Mouse (Mus musculus): ENCODE results near the gene Entr1. TPM values are rescaled to one million over a fixed set of nuclear protein-coding genes. Genes with fewer than 3 reads are reported as not detected.
A peak's percentile ranks its signal among the peaks of the same experiment; 100 is the strongest.

Entr1 gene
- polyA plus RNA-seq, 1 experiment from 2014 or later = 149 TPM

DNA sequence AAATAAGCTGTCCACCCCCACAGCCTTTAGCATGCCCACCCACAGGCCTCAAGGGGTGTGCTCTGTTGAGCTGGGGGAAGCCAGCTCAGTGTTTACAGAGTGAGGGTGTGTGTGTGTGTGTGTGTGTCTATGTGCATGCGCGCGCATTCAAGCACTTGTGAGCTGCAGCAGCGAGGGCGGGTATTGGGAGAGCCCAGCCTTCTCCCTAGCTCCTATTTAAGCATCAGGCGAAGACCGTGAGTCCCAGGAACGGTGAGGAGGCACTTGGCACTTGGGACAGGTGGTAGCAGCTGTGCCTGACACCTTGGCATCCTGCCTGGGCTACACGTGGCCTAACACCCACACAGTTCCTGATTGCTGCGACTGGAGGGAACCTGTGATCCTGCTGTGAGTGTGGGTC lies 47.1 kb downstream of the Entr1 start:
- 70% methylated on average over 10 of the region's 10 CpGs for WGBS
- H3K4me1 ChIP-seq (ENCODE audit: control insufficient read depth, insufficient read depth, low read length) = no peaks in the 10 kb centered on the region
- no peak overlapping the region for H3K27ac ChIP-seq (ENCODE audit: low read depth, low read length)
- no peak overlapping the region for H3K4me3 ChIP-seq (ENCODE audit: low read depth, low read length)
- H3K4me2 ChIP-seq (ENCODE audit: low read length) = no peak overlapping the region
- no peaks in the 10 kb centered on the region for H3K9me3 ChIP-seq (replicated peaks; ENCODE audit: control insufficient read depth, low read length)
- DNase-seq (ENCODE audit: low spot score) (peak; percentile 46), ATAC-seq (no peak)
- H3K9ac ChIP-seq (ENCODE audit: low read length) = no peak overlapping the region
- peaks cover 84% of the 10 kb centered on the region for H3K36me3 ChIP-seq (ENCODE audit: control insufficient read depth, insufficient read depth, low read length)
- no peaks in the 10 kb centered on the region for H3K27me3 ChIP-seq (replicated peaks; ENCODE audit: control insufficient read depth, insufficient read depth, low read length)

DNA sequence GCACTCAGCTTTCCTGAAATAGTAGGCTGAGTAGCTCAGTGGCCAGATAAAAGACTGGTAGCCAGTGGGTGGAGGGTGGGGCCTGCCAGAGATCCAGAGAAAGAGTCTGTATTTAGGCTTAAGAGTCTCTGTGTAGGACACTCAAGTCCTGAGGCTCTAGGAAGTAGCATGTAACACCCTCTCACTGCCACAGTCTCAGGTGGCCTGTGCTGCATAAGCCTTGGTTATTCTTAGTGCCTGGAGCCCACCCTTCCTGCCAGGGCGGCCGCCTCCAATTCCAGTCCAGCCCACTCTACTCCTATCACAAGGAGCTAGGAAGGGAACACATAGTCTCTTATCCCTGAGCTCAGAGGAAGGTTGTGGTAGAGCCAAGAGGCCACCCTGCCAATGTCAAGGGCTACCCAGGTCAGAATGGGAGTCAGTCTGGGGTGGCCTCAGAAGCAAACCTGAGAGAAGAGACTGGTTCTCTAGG lies 47.6 kb downstream of the Entr1 start:
- Histone ChIP-seq H3K4me1 (ENCODE audit: control insufficient read depth, insufficient read depth, low read length) (no peaks in the 10 kb centered on the region), H3K36me3 (ENCODE audit: control insufficient read depth, insufficient read depth, low read length) (peaks cover 79% of the 10 kb centered on the region), H3K27ac (ENCODE audit: low read depth, low read length) (no peak overlapping the region), H3K27me3 (replicated peaks; ENCODE audit: control insufficient read depth, insufficient read depth, low read length) (no peaks in the 10 kb centered on the region), H3K4me3 (ENCODE audit: low read depth, low read length) (no peak overlapping the region), H3K9me3 (replicated peaks; ENCODE audit: control insufficient read depth, low read length) (no peaks in the 10 kb centered on the region), H3K4me2 (ENCODE audit: low read length) (no peak overlapping the region), H3K9ac (ENCODE audit: low read length) (no peak overlapping the region)
- ATAC-seq (no peak), DNase-seq (ENCODE audit: low spot score) (no peak)
- WGBS = 90% methylated on average over 2 of the region's 2 CpGs

- H3K9me3 ChIP-seq (replicated peaks; ENCODE audit: control insufficient read depth, low read length) = no peaks in the 10 kb centered on the region
- no peak overlapping the region for H3K4me2 ChIP-seq (ENCODE audit: low read length)
- no peaks in the 10 kb centered on the region for H3K27me3 ChIP-seq (replicated peaks; ENCODE audit: control insufficient read depth, insufficient read depth, low read length)
- no peaks in the 10 kb centered on the region for H3K4me1 ChIP-seq (ENCODE audit: control insufficient read depth, insufficient read depth, low read length)
- H3K27ac ChIP-seq (ENCODE audit: low read depth, low read length) = no peak overlapping the region
- 87% methylated on average over 5 of the region's 5 CpGs for WGBS
- H3K4me3 ChIP-seq (ENCODE audit: low read depth, low read length) = no peak overlapping the region
- no peak overlapping the region for H3K9ac ChIP-seq (ENCODE audit: low read length)
- no peak for ATAC-seq
- peaks cover 55% of the 10 kb centered on the region for H3K36me3 ChIP-seq (ENCODE audit: control insufficient read depth, insufficient read depth, low read length)
- no peak for DNase-seq (ENCODE audit: low spot score)
Measured at GRCm38 (mm10) chr2:26339204-26339551, 49.9 kb downstream of the Entr1 start.

GRCm38 (mm10) chr2:26338302-26339203 lies 50.6 kb downstream of the Entr1 start:
- Histone ChIP-seq H3K27me3 (replicated peaks; ENCODE audit: control insufficient read depth, insufficient read depth, low read length) (no peaks in the 10 kb centered on the region), H3K4me1 (ENCODE audit: control insufficient read depth, insufficient read depth, low read length) (no peaks in the 10 kb centered on the region), H3K4me3 (ENCODE audit: low read depth, low read length) (no peak overlapping the region), H3K36me3 (ENCODE audit: control insufficient read depth, insufficient read depth, low read length) (peaks cover 49% of the 10 kb centered on the region), H3K9me3 (replicated peaks; ENCODE audit: control insufficient read depth, low read length) (no peaks in the 10 kb centered on the region), H3K4me2 (ENCODE audit: low read length) (no peak overlapping the region), H3K27ac (ENCODE audit: low read depth, low read length) (no peak overlapping the region), H3K9ac (ENCODE audit: low read length) (no peak overlapping the region)
- ATAC-seq (0 out of 2 replicates have a peak, but pooled peaks have one; percentile 12), DNase-seq (ENCODE audit: low spot score) (no peak)
- WGBS = 83% methylated on average over 8 of the region's 13 CpGs

Other genes starting within 250 kb of the Entr1 start
- not detected in 2 replicates for gene Lhx3, start 181.0 kb downstream of the Entr1 start, polyA plus RNA-seq (2014; fragmentation: Nextera tagmentation; extraction: Ambion mirVana)
- 10.6 and 12.2 TPM in 2 replicates for gene Qsox2, start 151.8 kb downstream of the Entr1 start, polyA plus RNA-seq (2014; fragmentation: Nextera tagmentation; extraction: Ambion mirVana)
- 0.11 and 0.17 TPM in 2 replicates for gene Ccdc187, start 94.8 kb downstream of the Entr1 start, polyA plus RNA-seq (2014; fragmentation: Nextera tagmentation; extraction: Ambion mirVana)
- gene Gpsm1, start 73.8 kb downstream of the Entr1 start, polyA plus RNA-seq (2014; fragmentation: Nextera tagmentation; extraction: Ambion mirVana) = 56.0 and 63.6 TPM in 2 replicates
- gene Dnlz, start 37.2 kb downstream of the Entr1 start, polyA plus RNA-seq (2014; fragmentation: Nextera tagmentation; extraction: Ambion mirVana) = 28.8 and 33.1 TPM in 2 replicates
- 0.22 and 1.1 TPM in 2 replicates for gene Card9, start 28.4 kb downstream of the Entr1 start, polyA plus RNA-seq (2014; fragmentation: Nextera tagmentation; extraction: Ambion mirVana)
- gene Snapc4, start 8.7 kb downstream of the Entr1 start, polyA plus RNA-seq (2014; fragmentation: Nextera tagmentation; extraction: Ambion mirVana) = 15.7 and 27.1 TPM in 2 replicates
- gene Pmpca, start within 50 bp of the Entr1 start, polyA plus RNA-seq (2014; fragmentation: Nextera tagmentation; extraction: Ambion mirVana) = 70.1 and 72.6 TPM in 2 replicates
- 13.9 and 16.2 TPM in 2 replicates for gene Inpp5e, start 19.9 kb upstream of the Entr1 start, polyA plus RNA-seq (2014; fragmentation: Nextera tagmentation; extraction: Ambion mirVana)
- 23.4 and 24.6 TPM in 2 replicates for gene Sec16a, start 55.9 kb upstream of the Entr1 start, polyA plus RNA-seq (2014; fragmentation: Nextera tagmentation; extraction: Ambion mirVana)
- 30.3 and 32.3 TPM in 2 replicates for gene Notch1, start 127.3 kb upstream of the Entr1 start, polyA plus RNA-seq (2014; fragmentation: Nextera tagmentation; extraction: Ambion mirVana)
- 52.5 and 52.8 TPM in 2 replicates for gene Egfl7, start 190.7 kb upstream of the Entr1 start, polyA plus RNA-seq (2014; fragmentation: Nextera tagmentation; extraction: Ambion mirVana)
- not detected in 2 replicates for gene Gm20532, start 197.3 kb upstream of the Entr1 start, polyA plus RNA-seq (2014; fragmentation: Nextera tagmentation; extraction: Ambion mirVana)
- gene Agpat2, start 215.1 kb upstream of the Entr1 start, polyA plus RNA-seq (2014; fragmentation: Nextera tagmentation; extraction: Ambion mirVana) = 4.0 TPM in 2 replicates
- 97.4 and 101 TPM in 2 replicates for gene Fam69b, start 239.1 kb upstream of the Entr1 start, polyA plus RNA-seq (2014; fragmentation: Nextera tagmentation; extraction: Ambion mirVana)